Mouse (Mus musculus) G1E (cell line): Measurements from ENCODE around the gene Pip5k1b.

Source experiments
- CTCF ChIP-seq: IDR thresholded peaks from 2 replicates; pipeline ENCODE4 v1.5.1; 2012; ENCODE audit warnings: low read depth, low read length, inconsistent platforms, mixed read lengths
- GATA1 ChIP-seq: IDR thresholded peaks from 2 replicates; pipeline ENCODE4 v1.6.1; 2012; ENCODE audit warnings: borderline replicate concordance, low read length, inconsistent platforms, mixed read lengths
- GATA2 ChIP-seq: IDR thresholded peaks from 2 replicates; pipeline ENCODE4 v1.6.1; 2012; ENCODE audit warnings: low read depth, low read length, inconsistent platforms, borderline replicate concordance
- POLR2AphosphoS5 ChIP-seq: IDR thresholded peaks from 2 replicates; pipeline ENCODE4 v1.6.1; 2012; ENCODE audit warnings: low read depth, low read length, inconsistent platforms; ENCODE audit not compliant: insufficient replicate concordance
- TAL1 ChIP-seq: conservative IDR thresholded peaks from 2 replicates; pipeline ENCODE4 v1.6.1; 2012; ENCODE audit warnings: low read depth, low read length, inconsistent platforms, mixed read lengths

- TF ChIP-seq POLR2AphosphoS5, result no peak
- TF ChIP-seq CTCF, result no peak
- no peak for TF ChIP-seq TAL1
- TF ChIP-seq GATA1, result no peak
- no peak for TF ChIP-seq GATA2
These were observed 56.4 kb downstream of the Pip5k1b start for GRCm38 (mm10) chr19:24499291-24499690.
